Mouse (Mus musculus) stomach, embryonic 16.5 days (tissue): ENCODE measurements around the gene Arhgap32. TPM values are rescaled to one million over a fixed set of nuclear protein-coding genes. Genes with fewer than 3 reads are reported as not detected.
A peak's percentile ranks its signal among the peaks of the same experiment; 100 is the strongest.

Experiments used
- ATAC-seq: fragments of 200-750 bp; cut with Nextera tagmentation; 2 replicates; pipeline ENCODE4 v1.8.0; 2017; ENCODE audit warnings: moderate number of reproducible peaks, moderate TSS enrichment; ENCODE audit not compliant: insufficient read depth, low FRiP score
- H3K27ac ChIP-seq: fragments of 300-500 bp; sonication (generic); 2 replicates; pipeline ENCODE4 v1.5.1; 2014; ENCODE audit warnings: low read length
- H3K27me3 ChIP-seq: fragments of 300-500 bp; sonication (generic); 2 replicates; pipeline ENCODE4 v1.6.1; 2014; ENCODE audit warnings: low read length, control low read depth, mixed read lengths; ENCODE audit not compliant: control insufficient read depth, insufficient read depth
- H3K36me3 ChIP-seq: fragments of 300-500 bp; sonication (generic); 2 replicates; pipeline ENCODE4 v1.6.1; 2014; ENCODE audit warnings: low read length; ENCODE audit not compliant: control insufficient read depth, insufficient read depth
- H3K4me1 ChIP-seq: fragments of 300-500 bp; sonication (generic); 2 replicates; pipeline ENCODE4 v1.6.1; 2014; ENCODE audit warnings: low read length, control low read depth, mixed read lengths; ENCODE audit not compliant: control insufficient read depth, insufficient read depth
- H3K4me2 ChIP-seq: fragments of 300-500 bp; sonication (generic); 2 replicates; pipeline ENCODE4 v1.6.1; 2014; ENCODE audit warnings: low read depth, low read length, mixed read lengths
- H3K4me3 ChIP-seq: fragments of 300-500 bp; sonication (generic); replicated peaks from 2 replicates; pipeline ENCODE4 v1.5.1; 2014; ENCODE audit warnings: mild to moderate bottlenecking, low read length
- H3K9ac ChIP-seq: fragments of 300-500 bp; sonication (generic); 2 replicates; pipeline ENCODE4 v1.6.1; 2014; ENCODE audit warnings: low read length
- H3K9me3 ChIP-seq: fragments of 300-500 bp; sonication (generic); replicated peaks from 2 replicates; pipeline ENCODE4 v1.6.1; 2016; ENCODE audit warnings: low read length, control low read depth; ENCODE audit not compliant: control insufficient read depth
- WGBS: fragments of 180-500 bp; shearing (Covaris S2); extraction: QIAGEN DNeasy Blood & Tissue Kit; methylation state at CpG from one replicate; pipeline ENCODE4 v1.1.7; 2014; 5-methylcytosine and 5-hydroxymethylcytosine counted together
- polyA plus RNA-seq: library from polyadenylated mRNA; unstranded; fragments of >200 nt; fragmentation: Nextera tagmentation; extraction: Ambion mirVana; gene quantifications from 2 replicates; pipeline ENCODE4 v1.2.1, GENCODE M21; 2015

The Arhgap32 gene
- 16.4 and 16.6 TPM in 2 replicates for polyA plus RNA-seq

DNA sequence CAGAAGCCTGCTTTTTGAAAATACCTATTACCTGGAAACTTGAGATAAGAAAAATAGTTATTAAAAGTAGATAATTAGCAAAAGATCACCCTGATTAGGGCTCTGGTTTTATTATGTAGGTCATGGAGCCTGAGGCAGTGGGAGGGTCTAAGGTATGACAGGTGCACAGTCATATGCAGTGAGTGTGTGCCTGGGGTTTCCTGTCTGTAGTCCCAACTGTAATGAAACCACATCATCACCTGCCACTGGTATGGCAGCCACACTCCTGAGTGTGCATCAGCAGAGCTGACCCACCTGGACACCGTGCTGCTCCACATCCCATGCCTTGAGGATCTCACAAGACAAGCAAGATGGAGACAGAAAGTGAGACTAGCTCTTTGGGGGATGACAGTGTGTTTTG, at the start of gene Arhgap32:
Gene Arhgap32, plus strand, starts transcription at position 351 of the 400 bp plus-strand sequence.
- Histone ChIP-seq H3K4me1 (peaks cover 14% of the 10 kb centered on the region; the same call in 1 of the 2 replicates), H3K9me3 (no peaks in the 10 kb centered on the region), H3K27ac (peak within 1 kb of the TSS; percentile 82), H3K4me2 (peak within 1 kb of the TSS; percentile 32), H3K36me3 (no peaks in the 10 kb centered on the region), H3K9ac (peak within 1 kb of the TSS; percentile 31; the same call in 1 of the 2 replicates), H3K27me3 (no peaks in the 10 kb centered on the region), H3K4me3 (no peak within 1 kb of the TSS; the same call in 1 of the 2 replicates)
- no peak for ATAC-seq
- WGBS, result 88% methylated on average over 1 of the region's 1 CpGs

DNA sequence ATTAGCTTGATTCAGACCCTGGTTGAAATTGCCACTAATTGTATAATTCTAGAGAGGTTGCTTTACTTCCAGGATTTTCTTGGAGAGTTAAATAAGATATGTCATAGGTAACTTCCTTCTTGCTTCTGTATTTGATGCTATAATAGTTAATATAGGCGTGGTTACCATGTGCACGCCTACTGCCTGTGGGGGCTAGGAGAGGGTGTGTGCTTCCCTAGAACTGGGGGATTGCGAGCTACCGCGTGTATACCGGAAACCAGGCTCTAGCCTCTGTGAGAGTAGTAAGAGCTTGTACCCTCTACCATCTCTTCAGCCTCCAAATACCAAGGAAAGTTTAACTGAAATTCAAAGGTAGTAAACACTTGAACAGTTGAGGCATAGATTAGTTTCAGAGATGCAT, 43.2 kb upstream of the Arhgap32 start:
- H3K36me3 ChIP-seq, result no peaks in the 10 kb centered on the region
- no peak overlapping the region for H3K4me3 ChIP-seq
- H3K4me2 ChIP-seq, result no peak overlapping the region
- H3K9me3 ChIP-seq, result no peaks in the 10 kb centered on the region
- no peaks in the 10 kb centered on the region for H3K27me3 ChIP-seq
- 82% methylated on average over 6 of the region's 6 CpGs for WGBS
- no peak overlapping the region for H3K27ac ChIP-seq
- ATAC-seq, result no peak
- H3K9ac ChIP-seq, result no peak overlapping the region
- H3K4me1 ChIP-seq, result no peaks in the 10 kb centered on the region

DNA sequence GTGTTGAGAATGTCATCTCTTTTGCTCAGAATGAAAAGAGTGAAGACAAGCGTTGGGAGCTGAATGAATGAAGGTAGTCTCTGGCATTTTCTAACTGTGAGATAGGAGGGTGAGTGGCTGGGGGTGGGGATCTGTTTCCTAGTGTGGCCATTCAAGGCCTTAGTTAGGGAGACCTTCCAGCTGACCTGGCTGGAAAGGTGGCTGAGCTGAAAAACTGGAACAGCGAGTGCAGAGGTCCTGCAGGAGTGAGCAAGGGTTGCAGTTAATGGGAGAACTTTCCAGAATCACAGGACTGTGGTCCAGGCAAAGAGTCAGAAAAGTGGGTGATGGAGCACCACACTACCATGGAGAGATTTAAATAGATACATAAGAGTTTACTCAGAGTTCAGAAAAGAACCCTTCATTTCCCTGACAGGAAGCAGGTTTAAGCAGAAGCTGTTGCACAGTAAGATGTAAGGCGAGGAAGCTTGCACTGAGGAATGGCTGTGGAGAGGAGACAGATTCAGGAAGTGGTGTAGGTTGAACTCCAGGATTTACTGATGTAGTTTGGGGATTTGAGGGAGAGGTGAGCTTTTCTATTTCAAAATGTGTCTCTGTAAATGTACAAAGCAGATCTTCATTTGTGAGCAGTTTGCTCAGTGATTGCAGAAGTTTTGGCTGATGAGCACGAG, 27.7 kb upstream of the Arhgap32 start:
- Histone ChIP-seq H3K4me2 (no peak overlapping the region), H3K9ac (no peak overlapping the region), H3K4me3 (no peak overlapping the region), H3K27me3 (no peaks in the 10 kb centered on the region), H3K36me3 (no peaks in the 10 kb centered on the region), H3K27ac (peak overlapping the region; percentile 8; the same call in 1 of the 2 replicates), H3K4me1 (peaks cover 7% of the 10 kb centered on the region), H3K9me3 (no peaks in the 10 kb centered on the region)
- no peak for ATAC-seq
- 52% methylated on average over 4 of the region's 4 CpGs for WGBS

DNA sequence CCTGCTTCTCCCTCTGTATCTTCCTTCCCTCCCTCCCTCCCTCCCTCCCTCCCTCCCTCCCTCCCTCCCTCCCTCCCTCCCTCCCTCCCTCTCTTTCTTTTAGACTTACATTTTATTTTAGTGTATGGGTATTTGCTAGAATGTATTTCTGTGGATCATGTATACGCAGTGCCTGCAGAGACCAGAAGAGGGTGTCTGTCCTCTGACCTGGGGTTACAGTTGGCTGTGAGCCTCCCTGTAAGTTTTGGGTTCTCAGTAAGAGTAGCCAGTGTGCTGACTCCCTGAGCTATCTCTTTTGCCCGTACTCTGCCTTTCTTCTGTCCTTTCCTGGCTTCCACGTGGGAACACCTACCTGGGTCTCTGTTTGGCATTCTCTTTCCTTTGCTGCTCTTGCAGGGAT, 27.1 kb upstream of the Arhgap32 start:
- no peak overlapping the region for H3K9ac ChIP-seq
- no peak for ATAC-seq
- WGBS, result 55% methylated on average over 3 of the region's 3 CpGs
- no peaks in the 10 kb centered on the region for H3K36me3 ChIP-seq
- no peaks in the 10 kb centered on the region for H3K9me3 ChIP-seq
- H3K27ac ChIP-seq, result no peak overlapping the region
- H3K4me2 ChIP-seq, result no peak overlapping the region
- H3K4me3 ChIP-seq, result no peak overlapping the region
- peaks cover 12% of the 10 kb centered on the region for H3K4me1 ChIP-seq
- no peaks in the 10 kb centered on the region for H3K27me3 ChIP-seq

DNA sequence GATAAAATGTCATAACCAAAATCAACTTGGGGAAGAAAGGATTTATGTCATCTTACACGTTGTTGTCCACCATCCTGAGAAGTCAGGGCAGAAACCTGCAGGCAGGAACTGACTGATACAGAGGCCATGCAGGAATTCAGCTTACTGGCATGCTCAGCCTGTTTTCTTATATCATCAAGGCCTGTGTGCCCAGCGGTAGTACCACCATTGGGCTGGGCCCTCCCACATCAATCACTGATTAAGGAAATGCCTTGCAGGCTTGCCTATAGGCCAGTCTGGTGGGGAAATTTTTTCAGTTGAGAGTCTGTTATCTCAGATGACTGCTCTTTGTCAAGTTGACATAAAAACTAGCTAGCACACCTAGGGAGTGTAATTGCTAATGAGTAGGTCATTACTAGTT, 22.5 kb upstream of the Arhgap32 start:
- H3K4me1 ChIP-seq, result peaks cover 30% of the 10 kb centered on the region
- no peaks in the 10 kb centered on the region for H3K36me3 ChIP-seq
- 0 out of 2 replicates have a peak, but pooled peaks have one; percentile 58 for ATAC-seq
- H3K27ac ChIP-seq, result no peak overlapping the region
- 39% methylated on average over 2 of the region's 2 CpGs for WGBS
- no peak overlapping the region for H3K4me3 ChIP-seq
- no peak overlapping the region for H3K4me2 ChIP-seq
- H3K27me3 ChIP-seq, result no peaks in the 10 kb centered on the region
- H3K9me3 ChIP-seq, result no peaks in the 10 kb centered on the region
- no peak overlapping the region for H3K9ac ChIP-seq

DNA sequence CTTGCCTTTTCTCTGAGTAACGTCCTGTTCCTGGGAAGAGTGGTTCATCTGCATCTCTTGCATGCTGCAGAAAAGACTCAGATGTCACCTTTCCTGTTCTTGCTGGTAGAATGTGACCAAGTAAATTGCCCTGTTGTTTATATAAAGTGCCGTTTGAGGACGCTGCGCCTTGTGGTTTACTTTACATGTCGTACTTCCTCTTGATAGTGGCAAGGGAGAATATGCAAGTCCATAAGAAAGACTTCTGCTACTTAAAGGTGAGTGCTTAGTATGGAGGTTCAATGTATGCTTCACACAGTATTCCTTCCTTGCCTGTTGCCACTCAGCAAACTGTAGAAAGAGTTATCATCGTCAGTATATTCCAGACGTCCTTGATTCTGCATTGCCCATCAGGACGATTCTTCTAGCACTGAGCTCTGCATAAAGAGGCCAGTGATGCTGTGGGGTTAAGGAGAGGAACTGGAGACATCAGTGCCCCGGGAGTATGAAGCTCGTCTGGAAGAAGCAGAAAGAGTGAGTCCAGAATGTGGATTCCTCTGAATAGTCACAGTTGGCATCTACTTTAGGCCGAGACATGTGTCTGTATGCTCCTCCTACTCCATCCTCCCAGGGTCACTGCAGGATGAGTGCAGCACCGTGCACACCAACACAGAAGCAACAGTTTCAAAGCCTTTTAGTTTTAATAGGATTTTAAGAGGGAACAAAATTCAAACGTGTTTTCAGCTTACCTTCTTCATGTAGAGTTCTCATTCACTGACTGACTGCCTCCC, 21.4 kb upstream of the Arhgap32 start:
- Histone ChIP-seq H3K27ac (no peak overlapping the region), H3K27me3 (no peaks in the 10 kb centered on the region), H3K36me3 (no peaks in the 10 kb centered on the region), H3K9me3 (no peaks in the 10 kb centered on the region), H3K9ac (no peak overlapping the region), H3K4me1 (peaks cover 30% of the 10 kb centered on the region), H3K4me3 (no peak overlapping the region), H3K4me2 (no peak overlapping the region)
- no peak for ATAC-seq
- 37% methylated on average over 13 of the region's 13 CpGs for WGBS

DNA sequence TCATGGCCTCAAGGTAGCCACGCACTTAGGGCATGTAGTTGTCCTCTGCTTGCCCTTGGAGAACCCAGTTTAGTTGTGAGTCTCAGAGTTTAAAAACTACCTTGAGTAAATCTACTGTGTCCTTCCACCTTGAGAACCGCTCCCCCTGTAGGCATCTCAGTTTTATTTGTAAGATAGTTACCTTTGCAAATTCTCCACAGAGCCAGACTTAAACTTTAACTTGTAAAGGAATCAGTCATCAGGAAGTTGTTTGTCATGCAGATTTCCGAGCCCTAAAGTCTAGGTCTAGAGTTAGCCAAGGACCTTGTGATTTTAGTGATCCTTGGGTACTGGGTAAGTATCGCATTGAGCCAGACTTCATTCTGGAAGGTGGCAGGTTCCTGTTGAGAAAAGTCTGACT, 20.4 kb upstream of the Arhgap32 start:
- no peaks in the 10 kb centered on the region for H3K9me3 ChIP-seq
- peaks cover 30% of the 10 kb centered on the region for H3K4me1 ChIP-seq
- H3K27ac ChIP-seq, result no peak overlapping the region
- H3K4me2 ChIP-seq, result no peak overlapping the region
- H3K27me3 ChIP-seq, result no peaks in the 10 kb centered on the region
- no peak for ATAC-seq
- H3K9ac ChIP-seq, result no peak overlapping the region
- WGBS, result 74% methylated on average over 4 of the region's 4 CpGs
- no peak overlapping the region for H3K4me3 ChIP-seq
- no peaks in the 10 kb centered on the region for H3K36me3 ChIP-seq

DNA sequence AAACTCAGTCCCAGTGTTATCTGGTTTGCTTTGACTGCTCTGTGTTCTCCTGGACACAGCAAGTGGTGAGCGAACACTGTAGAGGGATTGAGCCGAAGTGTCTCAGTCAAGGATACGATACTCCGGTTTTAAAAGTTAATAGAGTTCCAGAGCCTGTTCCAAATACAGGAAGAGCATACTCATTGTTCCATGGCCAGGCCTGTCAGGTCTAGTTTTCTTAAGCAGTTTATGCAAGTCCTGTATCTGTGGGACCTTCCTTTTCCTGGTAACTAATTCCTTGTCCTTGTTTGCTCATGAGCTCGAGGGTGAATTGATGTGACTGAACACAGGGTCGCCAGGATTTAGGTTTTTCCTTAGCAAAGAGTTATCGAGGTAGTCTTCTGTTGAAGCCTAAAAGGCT, 19.4 kb upstream of the Arhgap32 start:
- peak overlapping the region; percentile 11 for H3K4me2 ChIP-seq
- H3K9ac ChIP-seq, result peak overlapping the region; percentile 48
- H3K27ac ChIP-seq, result peak overlapping the region; percentile 79
- no peaks in the 10 kb centered on the region for H3K36me3 ChIP-seq
- 55% methylated on average over 7 of the region's 7 CpGs for WGBS
- no peaks in the 10 kb centered on the region for H3K9me3 ChIP-seq
- H3K27me3 ChIP-seq, result no peaks in the 10 kb centered on the region
- H3K4me1 ChIP-seq, result peaks cover 30% of the 10 kb centered on the region
- H3K4me3 ChIP-seq, result no peak overlapping the region
- ATAC-seq, result no peak

DNA sequence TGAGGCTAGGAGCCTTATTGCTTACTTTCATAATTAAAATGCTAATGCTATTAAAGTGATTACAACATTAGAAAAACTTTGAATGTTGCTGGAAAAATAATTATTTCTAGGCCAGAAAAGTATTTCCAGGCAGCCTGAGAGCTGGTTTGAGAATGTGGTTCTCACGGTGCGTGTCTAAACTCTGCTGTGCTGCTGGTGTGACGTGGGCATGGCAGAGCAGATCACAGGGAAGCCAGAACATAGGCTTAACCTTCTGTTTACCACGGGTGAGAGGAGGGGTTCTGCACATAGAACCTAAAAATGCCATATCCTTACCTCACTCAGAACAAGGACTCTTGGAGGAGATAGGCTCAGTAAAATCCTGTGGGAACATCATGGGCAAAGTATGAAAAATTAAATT, 18.8 kb upstream of the Arhgap32 start:
- peak overlapping the region; percentile 46; the same call in 1 of the 2 replicates for H3K27ac ChIP-seq
- ATAC-seq, result no peak
- 65% methylated on average over 4 of the region's 4 CpGs for WGBS
- no peak overlapping the region for H3K4me3 ChIP-seq
- H3K9ac ChIP-seq, result no peak overlapping the region
- H3K36me3 ChIP-seq, result no peaks in the 10 kb centered on the region
- no peaks in the 10 kb centered on the region for H3K27me3 ChIP-seq
- H3K4me2 ChIP-seq, result no peak overlapping the region
- H3K9me3 ChIP-seq, result no peaks in the 10 kb centered on the region
- peaks cover 30% of the 10 kb centered on the region for H3K4me1 ChIP-seq
